Mouse (Mus musculus): ENCODE data around the gene Slc1a7.

- TF ChIP-seq CHD2 (IDR thresholded peaks at IDR 0.05; ENCODE audit: low read depth, low read length) (no peak), ZNF384 (IDR thresholded peaks at IDR 0.05; ENCODE audit: low read depth, low read length) (no peak), MAFK (IDR thresholded peaks at IDR 0.05; ENCODE audit: insufficient read depth, low read depth, low read length) (no peak)
Observed at GRCm38 (mm10) chr4:107999380-107999779, 31.2 kb downstream of the Slc1a7 start.
